Mouse (Mus musculus) G1E (cell line): Measurements from ENCODE around the gene F2. TPM values are rescaled to one million over a fixed set of nuclear protein-coding genes. Genes with fewer than 3 reads are reported as not detected.

Experiments used
- ATAC-seq: 2 replicates; pipeline ENCODE4 v1.8.0; 2016; ENCODE audit warnings: mild to moderate bottlenecking; ENCODE audit not compliant: insufficient number of reproducible peaks, poor library complexity, low FRiP score, severe bottlenecking; ENCODE audit errors: extremely low read depth
- DNase-seq: peaks from one replicate; pipeline ENCODE4 v3.0.0; 2012; ENCODE audit warnings: low spot score
- H3K27me3 ChIP-seq: 2 replicates; pipeline ENCODE4 v1.6.1; 2012; ENCODE audit warnings: mild to moderate bottlenecking, low read length, inconsistent platforms; ENCODE audit not compliant: insufficient read depth
- H3K36me3 ChIP-seq: replicated peaks from 2 replicates; pipeline ENCODE3; 2012; ENCODE audit warnings: mild to moderate bottlenecking, inconsistent platforms
- H3K4me1 ChIP-seq: 2 replicates; pipeline ENCODE4 v1.6.1; 2012; ENCODE audit warnings: low read depth, low read length, inconsistent platforms, mixed read lengths; ENCODE audit not compliant: insufficient read depth
- H3K4me3 ChIP-seq: 2 replicates; pipeline ENCODE4 v1.5.1; 2012; ENCODE audit warnings: low read depth, mild to moderate bottlenecking, inconsistent platforms, low read length, moderate library complexity, mixed read lengths
- H3K9me3 ChIP-seq: replicated peaks from 2 replicates; pipeline ENCODE4 v1.6.1; 2012; ENCODE audit warnings: inconsistent platforms
- CTCF ChIP-seq: IDR thresholded peaks from 2 replicates; pipeline ENCODE4 v1.5.1; 2012; ENCODE audit warnings: low read depth, low read length, inconsistent platforms, mixed read lengths
- GATA1 ChIP-seq: IDR thresholded peaks from 2 replicates; pipeline ENCODE4 v1.6.1; 2012; ENCODE audit warnings: borderline replicate concordance, low read length, inconsistent platforms, mixed read lengths
- GATA2 ChIP-seq: IDR thresholded peaks from 2 replicates; pipeline ENCODE4 v1.6.1; 2012; ENCODE audit warnings: low read depth, low read length, inconsistent platforms, borderline replicate concordance
- POLR2AphosphoS5 ChIP-seq: IDR thresholded peaks from 2 replicates; pipeline ENCODE4 v1.6.1; 2012; ENCODE audit warnings: low read depth, low read length, inconsistent platforms; ENCODE audit not compliant: insufficient replicate concordance
- TAL1 ChIP-seq: conservative IDR thresholded peaks from 2 replicates; pipeline ENCODE4 v1.6.1; 2012; ENCODE audit warnings: low read depth, low read length, inconsistent platforms, mixed read lengths
- polyA plus RNA-seq: library from polyadenylated mRNA; stranded (reverse); fragments of >175 nt; gene quantifications from 2 replicates; pipeline ENCODE4 v1.2.3, GENCODE M21; 2012
- total RNA-seq, 2 experiments: library from RNA; stranded (forward) in 1 of 2; stranded (reverse) in 1 of 2; fragments of 200-1000 nt in 1 of 2; fragments of >200 nt in 1 of 2; fragmentation: Nextera tagmentation in 1 of 2; gene quantifications; 2 replicates each; pipeline ENCODE4 v1.2.3; 2014 to 2017

The F2 gene
- total and polyA plus RNA-seq, 3 experiments = 0.09 to 0.11 TPM; not detected in 1

DNA sequence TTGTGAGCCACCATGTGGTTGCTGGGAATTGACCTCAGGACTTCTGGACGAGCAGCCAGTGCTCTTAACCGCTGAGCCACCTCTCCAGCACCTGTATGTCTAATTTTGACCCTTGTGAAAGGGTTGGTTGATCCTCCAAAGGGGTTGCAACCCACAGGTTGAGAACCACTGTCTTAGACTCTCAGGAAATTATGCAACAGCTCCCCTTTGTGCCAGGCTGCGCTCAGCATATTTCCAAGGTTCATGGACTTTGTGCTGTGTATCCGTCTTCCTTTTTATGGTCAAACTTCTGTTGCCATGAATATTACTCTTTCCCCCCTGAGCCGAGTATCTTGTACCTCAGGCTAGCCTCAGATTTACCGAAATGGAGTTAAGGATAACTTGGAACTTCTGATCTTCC, 24.8 kb upstream of the F2 start:
- H3K4me3 ChIP-seq = no peak overlapping the region
- H3K27me3 ChIP-seq = no peaks in the 10 kb centered on the region
- DNase-seq (no peak), ATAC-seq (no peak)
- peaks cover 3% of the 10 kb centered on the region; the same call in 1 of the 2 replicates for H3K4me1 ChIP-seq
- TF ChIP-seq TAL1 (no peak), GATA1 (no peak), GATA2 (no peak), POLR2AphosphoS5 (no peak), CTCF (no peak)
- peaks cover 92% of the 10 kb centered on the region for H3K36me3 ChIP-seq
- no peaks in the 10 kb centered on the region for H3K9me3 ChIP-seq

DNA sequence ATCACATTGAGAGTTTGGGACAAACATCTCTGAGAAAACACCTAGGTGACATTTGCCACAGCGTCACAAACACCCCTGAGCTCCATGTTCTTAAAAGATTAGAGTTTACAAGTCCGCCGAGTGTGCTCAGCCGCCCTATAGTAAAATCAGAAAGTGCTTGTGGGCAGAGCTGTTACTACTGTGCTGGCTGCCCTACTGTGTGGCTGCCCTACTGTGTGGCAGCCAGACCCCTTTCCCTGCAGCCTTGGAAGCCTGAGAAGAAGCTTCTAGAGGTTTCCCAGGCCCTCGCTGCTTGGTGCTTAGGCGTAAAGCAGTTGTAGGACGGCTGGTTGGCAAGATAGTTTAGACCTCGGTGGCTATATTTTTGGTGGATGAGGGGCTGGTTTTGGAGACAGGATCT, 23.4 kb upstream of the F2 start:
- Histone ChIP-seq H3K4me3 (no peak overlapping the region), H3K27me3 (no peaks in the 10 kb centered on the region), H3K36me3 (peaks cover 97% of the 10 kb centered on the region), H3K4me1 (peaks cover 3% of the 10 kb centered on the region; the same call in 1 of the 2 replicates), H3K9me3 (no peaks in the 10 kb centered on the region)
- DNase-seq (no peak), ATAC-seq (no peak)
- TF ChIP-seq CTCF = no peak
- TF ChIP-seq GATA2 = no peak
- TF ChIP-seq TAL1 = no peak
- no peak for TF ChIP-seq GATA1
- TF ChIP-seq POLR2AphosphoS5 = no peak

DNA sequence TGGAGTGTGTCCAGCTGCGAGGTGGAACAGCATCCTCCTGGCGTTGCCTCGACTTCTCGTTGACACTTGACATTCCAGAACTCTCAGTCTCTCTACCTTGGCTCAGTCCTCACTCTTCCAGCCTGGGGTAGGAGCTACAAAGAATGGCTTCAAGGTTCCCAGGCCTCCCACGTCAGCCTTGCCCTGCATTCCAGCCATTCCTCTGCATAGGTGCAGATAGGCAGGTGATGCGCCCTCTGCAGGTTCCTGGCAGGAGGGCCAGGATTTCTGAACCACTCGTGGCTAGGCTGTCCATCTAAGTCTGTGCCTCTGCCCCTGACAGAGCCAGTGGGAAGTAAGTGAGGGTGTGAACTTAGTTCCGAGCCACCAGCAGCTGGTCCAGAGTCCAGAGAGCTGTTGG, 20.6 kb upstream of the F2 start:
- H3K36me3 ChIP-seq = peaks cover 98% of the 10 kb centered on the region
- H3K9me3 ChIP-seq = no peaks in the 10 kb centered on the region
- H3K4me3 ChIP-seq = no peak overlapping the region
- DNase-seq (no peak), ATAC-seq (no peak)
- no peaks in the 10 kb centered on the region for H3K27me3 ChIP-seq
- peaks cover 14% of the 10 kb centered on the region for H3K4me1 ChIP-seq
- no peak for TF ChIP-seq TAL1
- no peak for TF ChIP-seq POLR2AphosphoS5
- 0 out of 2 replicates have a peak, but pooled peaks have one; percentile 8 for TF ChIP-seq CTCF

DNA sequence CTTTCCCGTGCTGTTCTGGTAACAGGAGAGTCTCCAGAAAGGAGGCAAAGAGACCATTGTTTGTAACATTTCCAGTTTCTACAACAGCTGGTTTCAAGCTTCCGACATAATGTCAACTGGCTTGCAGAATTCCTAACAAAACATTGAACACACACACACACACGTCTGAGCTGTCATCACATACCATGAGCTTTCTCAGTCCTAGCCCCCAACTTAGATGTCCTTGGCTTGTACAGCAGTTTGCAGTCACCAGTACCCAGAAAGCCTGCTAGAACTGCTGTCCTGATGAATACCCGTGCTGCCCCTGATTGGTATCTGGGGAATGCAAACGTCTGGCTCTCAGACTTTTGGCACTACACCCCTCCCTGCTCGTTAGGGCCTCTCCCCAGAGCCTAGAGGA, 19.6 kb upstream of the F2 start:
- Histone ChIP-seq H3K4me1 (peaks cover 22% of the 10 kb centered on the region), H3K4me3 (no peak overlapping the region), H3K9me3 (no peaks in the 10 kb centered on the region), H3K36me3 (peaks cover 91% of the 10 kb centered on the region), H3K27me3 (no peaks in the 10 kb centered on the region)
- DNase-seq (no peak), ATAC-seq (no peak)
- TF ChIP-seq TAL1 = no peak
- TF ChIP-seq GATA1 = no peak
- TF ChIP-seq CTCF = no peak
- TF ChIP-seq POLR2AphosphoS5 = no peak

DNA sequence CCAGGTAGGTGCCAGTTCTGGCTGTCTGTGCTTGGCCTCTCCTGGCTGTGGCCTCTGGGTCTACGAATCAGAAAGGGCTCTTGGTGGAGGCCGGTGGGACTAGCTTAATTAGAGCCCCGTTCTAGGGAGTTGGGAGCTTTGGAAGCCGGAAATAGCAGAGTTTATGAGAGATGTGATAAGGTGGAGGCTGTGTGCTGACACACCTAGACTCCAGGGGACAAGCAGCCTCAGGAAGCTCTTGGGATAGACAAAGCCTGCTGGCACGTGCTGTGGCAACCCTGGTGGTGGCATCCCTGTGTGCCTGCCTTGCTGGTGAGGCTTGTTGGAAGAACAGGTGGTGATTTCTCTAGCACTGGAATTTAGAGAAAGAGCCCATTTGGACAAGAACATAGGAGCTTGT, 19.2 kb upstream of the F2 start:
- no peak for TF ChIP-seq TAL1
- TF ChIP-seq GATA2 = no peak
- TF ChIP-seq CTCF = no peak
- TF ChIP-seq POLR2AphosphoS5 = no peak
- TF ChIP-seq GATA1 = no peak
- ATAC-seq = no peak
- DNase-seq = no peak
- Histone ChIP-seq H3K9me3 (no peaks in the 10 kb centered on the region), H3K4me1 (peaks cover 26% of the 10 kb centered on the region), H3K4me3 (no peak overlapping the region), H3K27me3 (no peaks in the 10 kb centered on the region), H3K36me3 (peaks cover 89% of the 10 kb centered on the region)

DNA sequence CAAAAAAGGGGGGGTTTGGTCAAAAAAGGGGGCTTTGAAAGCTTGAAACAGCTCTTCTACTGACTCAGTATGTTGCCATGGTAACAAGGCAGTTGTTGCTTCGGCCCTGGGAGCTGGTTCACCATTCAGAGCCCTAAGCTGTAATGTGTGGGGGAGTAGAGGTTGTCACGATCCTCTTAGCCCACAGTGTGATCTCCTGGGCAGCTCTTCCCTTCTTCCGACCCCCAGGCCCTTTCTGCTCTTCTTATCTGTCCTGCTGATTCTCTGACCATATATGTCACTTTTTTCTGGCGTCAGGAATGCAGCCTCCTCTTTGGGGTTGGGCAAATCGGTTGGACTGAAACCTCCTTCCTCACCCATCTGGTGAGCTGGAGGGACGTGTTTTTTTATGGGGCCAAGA, 16.6 kb upstream of the F2 start:
- no peak for TF ChIP-seq POLR2AphosphoS5
- no peak for TF ChIP-seq GATA2
- TF ChIP-seq GATA1 = no peak
- TF ChIP-seq CTCF = no peak
- TF ChIP-seq TAL1 = no peak
- ATAC-seq (no peak), DNase-seq (no peak)
- H3K9me3 ChIP-seq = no peaks in the 10 kb centered on the region
- peaks cover 37% of the 10 kb centered on the region for H3K4me1 ChIP-seq
- H3K27me3 ChIP-seq = no peaks in the 10 kb centered on the region
- no peak overlapping the region for H3K4me3 ChIP-seq
- peaks cover 67% of the 10 kb centered on the region for H3K36me3 ChIP-seq
